Mouse (Mus musculus): ENCODE data around the gene Fndc3b. TPM values are rescaled to one million over a fixed set of nuclear protein-coding genes. Genes with fewer than 3 reads are reported as not detected.

The Fndc3b gene
- polyA plus RNA-seq, 1 experiment from 2014 or later = 22.4 TPM

DNA sequence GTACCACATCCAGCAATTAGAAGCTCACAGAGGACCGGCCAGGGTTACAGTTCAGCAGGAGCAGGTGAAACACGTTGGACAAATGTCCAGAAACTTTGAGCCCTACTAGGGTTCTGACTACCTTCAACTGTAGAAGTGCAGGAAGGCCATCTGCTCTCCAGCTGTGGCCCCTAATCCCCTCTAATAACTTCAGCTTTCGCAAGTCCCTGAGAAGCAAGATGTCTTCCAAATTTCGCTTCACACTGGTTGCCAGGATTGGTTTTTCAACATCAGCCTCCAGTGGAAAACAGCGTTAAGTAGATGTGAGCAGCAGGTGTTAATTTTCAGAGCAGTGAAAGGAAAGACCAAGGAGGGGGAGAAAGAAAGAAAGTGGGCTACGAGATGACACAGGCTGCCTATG, 190.7 kb downstream of the Fndc3b start:
- Histone ChIP-seq H3K36me3 (no peaks in the 10 kb centered on the region), H3K27me3 (no peaks in the 10 kb centered on the region), H3K27ac (no peak overlapping the region), H3K9ac (no peak overlapping the region), H3K9me3 (replicated peaks) (no peaks in the 10 kb centered on the region), H3K4me2 (replicated peaks) (no peak overlapping the region), H3K4me1 (0 out of 2 replicates have a peak, but pooled peaks cover 3% of the 10 kb centered on the region), H3K4me3 (no peak overlapping the region)
- ATAC-seq (ENCODE audit: low FRiP score) = no peak
- 71% methylated on average over 6 of the region's 6 CpGs for WGBS

DNA sequence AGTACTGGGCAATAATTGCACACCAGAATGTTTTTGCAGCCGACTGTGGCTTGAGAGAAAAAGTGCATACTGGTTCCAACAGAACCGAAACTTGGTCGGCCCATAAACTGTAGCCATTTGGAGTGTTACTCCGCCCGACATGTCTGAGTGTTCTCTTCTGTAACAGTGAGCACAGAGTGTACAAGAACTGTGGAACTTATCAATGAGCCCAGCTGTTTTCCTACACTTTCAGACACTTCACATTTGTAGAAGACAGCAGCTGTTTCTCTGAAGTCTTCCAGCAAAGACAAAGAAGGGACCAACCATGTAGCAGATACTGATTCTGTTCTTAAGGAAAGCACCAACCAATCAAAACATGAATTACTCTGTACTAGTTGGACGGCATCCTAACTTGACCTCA, 191.6 kb downstream of the Fndc3b start:
- WGBS = 96% methylated on average over 6 of the region's 6 CpGs
- H3K4me2 ChIP-seq (replicated peaks) = no peak overlapping the region
- no peak overlapping the region for H3K9ac ChIP-seq
- ATAC-seq (ENCODE audit: low FRiP score) = no peak
- H3K27ac ChIP-seq = no peak overlapping the region
- no peak overlapping the region for H3K4me3 ChIP-seq
- H3K36me3 ChIP-seq = no peaks in the 10 kb centered on the region
- no peaks in the 10 kb centered on the region for H3K9me3 ChIP-seq (replicated peaks)
- 0 out of 2 replicates have a peak, but pooled peaks cover 3% of the 10 kb centered on the region for H3K4me1 ChIP-seq
- no peaks in the 10 kb centered on the region for H3K27me3 ChIP-seq

DNA sequence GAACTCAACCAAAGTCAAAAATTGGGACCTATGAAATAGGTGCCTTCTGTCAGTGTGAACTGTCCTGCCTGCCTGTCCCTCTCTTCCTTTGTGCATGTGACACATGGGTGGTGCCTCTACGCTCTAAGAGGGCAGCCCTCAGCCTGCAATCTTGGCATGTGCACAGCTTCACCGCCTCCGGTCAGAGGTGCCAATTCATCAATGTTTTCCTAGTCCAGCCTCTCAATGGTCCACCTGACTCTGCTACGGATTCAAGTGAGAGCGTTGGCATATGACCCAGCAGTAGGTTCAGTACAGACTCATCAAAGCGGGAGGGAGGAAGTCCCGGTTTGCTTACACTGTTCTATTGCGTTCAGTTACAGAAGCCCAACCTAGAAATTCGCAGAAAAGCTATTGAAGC, 192.2 kb downstream of the Fndc3b start:
- H3K4me3 ChIP-seq = no peak overlapping the region

DNA sequence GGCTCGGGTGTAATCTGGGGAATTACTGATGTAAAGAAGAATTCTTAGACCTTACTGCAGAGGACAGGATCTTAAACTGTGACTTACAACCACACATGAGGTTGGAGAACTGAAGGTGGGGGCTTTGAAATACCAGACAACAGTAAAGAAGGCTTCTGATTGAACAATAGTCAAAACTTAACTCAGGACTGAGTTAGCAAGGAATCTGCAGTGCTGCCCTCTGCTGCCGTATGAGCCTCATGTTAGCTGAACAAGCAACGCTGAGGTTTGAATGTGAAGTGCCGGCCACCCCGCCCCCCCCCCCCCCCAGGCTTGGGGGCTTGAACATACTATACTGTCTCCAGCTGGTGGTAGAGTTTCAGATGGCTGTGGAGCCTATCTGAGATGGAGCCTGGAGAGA, 194.6 kb downstream of the Fndc3b start:
- no peaks in the 10 kb centered on the region for H3K36me3 ChIP-seq
- peaks cover 3% of the 10 kb centered on the region; the same call in 1 of the 2 replicates for H3K4me1 ChIP-seq
- no peak overlapping the region for H3K27ac ChIP-seq
- WGBS = 39% methylated on average over 5 of the region's 5 CpGs
- H3K27me3 ChIP-seq = no peaks in the 10 kb centered on the region
- no peaks in the 10 kb centered on the region for H3K9me3 ChIP-seq (replicated peaks)
- no peak overlapping the region for H3K9ac ChIP-seq
- no peak for ATAC-seq (ENCODE audit: low FRiP score)
- no peak overlapping the region for H3K4me2 ChIP-seq (replicated peaks)
- H3K4me3 ChIP-seq = no peak overlapping the region

More for the DNA sequence above, 192.2 kb downstream of the Fndc3b start:
- Histone ChIP-seq H3K36me3 (no peaks in the 10 kb centered on the region), H3K4me2 (replicated peaks) (no peak overlapping the region), H3K9ac (no peak overlapping the region), H3K27me3 (no peaks in the 10 kb centered on the region), H3K4me1 (0 out of 2 replicates have a peak, but pooled peaks cover 3% of the 10 kb centered on the region), H3K9me3 (replicated peaks) (no peaks in the 10 kb centered on the region), H3K27ac (no peak overlapping the region)
- no peak for ATAC-seq (ENCODE audit: low FRiP score)
- WGBS = 85% methylated on average over 9 of the region's 9 CpGs

DNA sequence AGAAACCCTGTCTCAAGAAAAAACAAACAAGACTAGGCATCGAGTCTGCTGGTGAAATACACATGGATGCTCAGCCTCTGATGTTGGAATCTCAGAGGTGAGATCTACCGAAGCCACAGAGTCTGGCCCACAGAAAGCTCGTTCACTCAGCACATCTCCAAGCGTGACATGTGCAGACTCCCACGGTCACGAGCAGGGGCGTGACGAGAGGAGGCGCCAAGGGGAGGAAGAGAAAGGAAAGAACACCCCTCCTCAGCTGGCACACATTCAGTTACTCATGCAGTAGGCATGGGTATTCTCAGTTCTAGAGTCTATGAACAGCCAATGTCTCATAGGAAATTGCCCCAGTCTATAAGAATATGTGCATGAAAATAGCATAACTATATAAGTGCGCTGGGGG, 199.3 kb downstream of the Fndc3b start:
- 72% methylated on average over 10 of the region's 10 CpGs for WGBS
- Histone ChIP-seq H3K9me3 (replicated peaks) (no peaks in the 10 kb centered on the region), H3K4me1 (peaks cover 3% of the 10 kb centered on the region; the same call in 1 of the 2 replicates), H3K36me3 (no peaks in the 10 kb centered on the region), H3K4me2 (replicated peaks) (no peak overlapping the region), H3K4me3 (no peak overlapping the region), H3K27me3 (no peaks in the 10 kb centered on the region), H3K9ac (no peak overlapping the region), H3K27ac (no peak overlapping the region)
- no peak for ATAC-seq (ENCODE audit: low FRiP score)

DNA sequence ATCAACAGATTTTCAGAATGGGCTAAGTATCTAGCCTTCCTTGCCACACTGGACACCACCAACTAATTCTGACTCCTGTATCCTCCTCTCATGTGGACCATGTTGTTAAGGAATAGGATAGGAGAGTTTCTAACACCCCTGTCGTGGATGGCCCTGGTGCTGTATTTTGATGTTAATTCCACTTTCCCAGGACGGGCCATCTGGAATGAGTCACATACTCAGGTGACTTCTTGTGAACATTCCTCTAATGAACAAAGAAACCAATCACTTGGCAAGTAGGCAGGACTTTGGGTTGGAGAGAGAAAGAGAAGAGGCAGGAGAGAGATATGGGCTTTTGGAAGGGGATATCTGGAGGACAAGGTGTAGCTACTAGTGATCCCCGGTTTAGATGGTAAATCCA, 204.2 kb downstream of the Fndc3b start:
- WGBS = 92% methylated on average over 3 of the region's 3 CpGs
- H3K27me3 ChIP-seq = no peaks in the 10 kb centered on the region
- H3K27ac ChIP-seq = no peak overlapping the region
- H3K9ac ChIP-seq = no peak overlapping the region
- no peak overlapping the region for H3K4me2 ChIP-seq (replicated peaks)
- H3K4me3 ChIP-seq = no peak overlapping the region
- no peaks in the 10 kb centered on the region; the same call in 1 of the 2 replicates for H3K4me1 ChIP-seq
- H3K36me3 ChIP-seq = no peaks in the 10 kb centered on the region
- ATAC-seq (ENCODE audit: low FRiP score) = no peak
- H3K9me3 ChIP-seq (replicated peaks) = no peaks in the 10 kb centered on the region

DNA sequence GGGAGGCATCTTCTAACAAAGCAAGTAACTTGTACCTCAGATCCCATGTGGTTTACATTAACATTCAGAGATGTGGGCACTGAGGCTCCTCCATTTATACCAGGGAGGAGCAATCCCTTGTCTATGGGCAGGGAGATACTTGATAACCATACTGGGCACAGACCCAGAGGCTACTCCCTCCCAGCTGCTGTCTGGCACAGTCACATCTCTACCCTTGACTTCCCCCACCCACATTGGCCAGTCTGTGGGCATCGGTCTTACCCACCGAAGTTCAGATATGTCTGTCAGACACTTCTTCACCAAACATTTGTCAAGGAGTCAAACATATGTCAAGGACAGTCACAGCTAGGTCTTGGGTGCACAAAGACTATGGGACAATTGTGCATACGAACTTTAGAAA, 205.5 kb downstream of the Fndc3b start:
- Histone ChIP-seq H3K27me3 (no peaks in the 10 kb centered on the region), H3K36me3 (no peaks in the 10 kb centered on the region), H3K9ac (no peak overlapping the region), H3K4me2 (replicated peaks) (no peak overlapping the region), H3K4me3 (no peak overlapping the region), H3K4me1 (no peaks in the 10 kb centered on the region), H3K27ac (no peak overlapping the region), H3K9me3 (replicated peaks) (no peaks in the 10 kb centered on the region)
- ATAC-seq (ENCODE audit: low FRiP score) = no peak
- 96% methylated on average over 3 of the region's 3 CpGs for WGBS

DNA sequence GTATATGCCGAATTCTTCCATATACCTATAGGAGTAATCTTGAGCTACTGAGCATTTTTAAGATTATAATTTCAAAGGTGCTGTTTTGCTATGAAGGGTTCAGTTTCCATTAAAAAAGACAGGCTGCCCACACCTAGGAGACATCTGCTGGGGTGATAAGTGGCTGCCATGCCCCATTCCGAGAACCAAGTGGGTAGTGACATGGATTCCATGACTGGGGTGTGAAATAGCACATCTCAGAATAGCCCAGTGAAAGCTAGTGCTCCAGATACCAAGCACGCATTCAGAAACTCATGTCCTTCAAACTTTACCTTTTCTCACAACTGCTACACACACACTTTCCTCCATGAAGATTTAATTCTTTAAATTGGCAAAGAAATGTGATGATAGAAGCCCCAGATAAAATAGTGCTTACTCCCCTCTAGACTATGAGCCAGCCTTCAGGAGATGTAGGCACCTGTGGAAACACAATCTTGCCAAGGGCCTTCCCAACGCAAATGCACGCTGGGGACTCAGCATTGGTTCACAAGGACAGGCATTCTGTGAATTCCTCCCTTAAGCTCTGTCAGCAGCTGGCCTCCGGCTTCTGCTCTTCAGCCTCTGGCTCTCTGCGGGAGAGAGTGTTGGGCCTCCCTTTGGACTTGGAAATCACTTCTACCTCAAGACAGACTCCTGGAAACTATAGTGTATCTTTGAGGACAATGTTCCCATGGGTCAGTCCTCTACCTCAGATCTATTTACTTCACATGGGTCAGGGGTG, 207.6 kb downstream of the Fndc3b start:
- Histone ChIP-seq H3K4me1 (no peaks in the 10 kb centered on the region), H3K4me3 (no peak overlapping the region), H3K4me2 (replicated peaks) (no peak overlapping the region), H3K36me3 (0 out of 2 replicates have a peak, but pooled peaks cover 2% of the 10 kb centered on the region), H3K9ac (no peak overlapping the region), H3K27ac (no peak overlapping the region), H3K9me3 (replicated peaks) (no peaks in the 10 kb centered on the region), H3K27me3 (no peaks in the 10 kb centered on the region)
- no peak for ATAC-seq (ENCODE audit: low FRiP score)
- WGBS = 94% methylated on average over 7 of the region's 7 CpGs

DNA sequence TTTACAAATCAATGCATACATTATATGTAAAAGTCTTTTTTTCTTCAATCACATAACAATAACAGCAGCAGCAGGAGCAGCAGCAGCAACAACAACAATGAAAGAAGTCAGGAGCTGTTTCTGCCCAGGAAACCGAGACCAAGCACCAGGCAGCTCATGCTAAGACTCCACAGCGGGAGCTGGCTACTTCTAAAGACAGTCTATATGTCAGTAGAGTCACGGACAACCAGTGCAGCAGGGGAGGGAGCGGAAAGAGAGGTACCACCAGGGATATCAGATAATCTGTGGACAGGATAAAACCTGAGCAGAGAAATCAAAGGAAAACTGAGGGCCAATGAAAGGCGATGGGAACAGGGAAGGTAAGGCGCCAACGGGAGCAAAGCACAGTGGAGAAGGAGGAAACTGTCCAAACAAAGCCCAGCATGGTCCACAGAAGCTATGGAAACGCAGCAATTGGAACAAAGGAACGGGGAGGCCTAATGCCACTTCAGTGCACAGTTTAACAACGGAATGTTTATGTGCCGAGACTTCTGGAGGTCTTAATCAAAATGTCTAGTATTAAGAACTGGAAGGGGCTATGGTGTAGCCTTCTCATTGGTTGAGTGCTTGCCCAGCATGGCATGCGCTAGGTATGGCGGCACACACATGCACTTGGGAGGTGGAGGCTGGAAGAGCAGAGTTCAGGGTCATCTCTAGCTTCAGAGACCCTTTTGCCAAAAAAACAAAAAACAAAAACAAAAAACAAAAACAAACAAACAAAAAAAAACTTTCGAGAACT, 215.6 kb downstream of the Fndc3b start:
- Histone ChIP-seq H3K9me3 (replicated peaks) (no peaks in the 10 kb centered on the region), H3K4me1 (peaks cover 6% of the 10 kb centered on the region), H3K27me3 (no peaks in the 10 kb centered on the region), H3K4me3 (no peak overlapping the region), H3K27ac (no peak overlapping the region), H3K36me3 (0 out of 2 replicates have a peak, but pooled peaks cover 5% of the 10 kb centered on the region), H3K9ac (no peak overlapping the region), H3K4me2 (replicated peaks) (no peak overlapping the region)
- peak; percentile 50; the same call in 1 of the 2 replicates for ATAC-seq (ENCODE audit: low FRiP score)
- 51% methylated on average over 14 of the region's 14 CpGs for WGBS

DNA sequence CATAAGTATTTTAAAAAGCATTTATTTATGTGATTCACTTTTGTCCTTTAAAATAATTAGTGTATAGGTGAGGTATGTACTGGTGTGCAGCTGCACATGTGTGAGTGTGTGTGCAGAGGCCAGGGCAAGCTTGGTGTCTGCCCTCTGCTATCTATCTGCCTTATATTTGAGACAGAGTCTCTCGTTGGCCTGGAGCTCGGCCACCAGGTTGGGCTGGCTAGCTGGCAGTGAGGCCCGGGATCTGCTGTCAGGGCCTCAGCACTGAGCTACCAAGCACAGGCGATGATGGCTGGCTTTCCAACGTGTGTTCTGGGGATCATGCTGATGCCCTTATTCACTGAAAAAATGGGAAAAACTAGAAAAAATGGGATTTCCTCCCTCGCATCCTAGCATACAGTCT, 216.4 kb downstream of the Fndc3b start:
- Histone ChIP-seq H3K4me3 (no peak overlapping the region), H3K9me3 (replicated peaks) (no peaks in the 10 kb centered on the region), H3K27me3 (no peaks in the 10 kb centered on the region), H3K27ac (no peak overlapping the region), H3K36me3 (0 out of 2 replicates have a peak, but pooled peaks cover 5% of the 10 kb centered on the region), H3K9ac (no peak overlapping the region), H3K4me2 (replicated peaks) (no peak overlapping the region), H3K4me1 (peaks cover 6% of the 10 kb centered on the region)
- WGBS = 65% methylated on average over 6 of the region's 6 CpGs
- ATAC-seq (ENCODE audit: low FRiP score) = no peak

DNA sequence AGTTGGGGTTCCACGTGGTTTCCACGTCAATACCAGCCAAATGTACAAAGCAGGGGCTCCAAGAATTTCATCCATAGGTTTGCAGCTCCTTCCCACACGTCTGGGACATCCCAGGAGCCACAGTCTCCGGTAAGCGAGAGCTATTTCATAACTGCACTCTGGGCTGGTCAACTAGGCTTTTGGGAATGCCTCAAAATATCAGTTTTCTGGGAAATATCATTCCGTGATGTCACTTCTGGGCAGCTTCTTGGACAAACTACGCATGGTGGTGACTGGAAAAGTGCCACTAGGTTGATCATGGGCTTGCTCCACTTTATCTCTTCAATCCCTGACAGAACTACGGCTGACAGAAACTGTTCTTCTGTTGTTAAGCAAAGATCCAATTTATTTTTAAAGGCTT, 217.0 kb downstream of the Fndc3b start:
- Histone ChIP-seq H3K27ac (no peak overlapping the region), H3K36me3 (0 out of 2 replicates have a peak, but pooled peaks cover 5% of the 10 kb centered on the region), H3K4me1 (peaks cover 6% of the 10 kb centered on the region), H3K4me2 (replicated peaks) (no peak overlapping the region), H3K9ac (no peak overlapping the region), H3K27me3 (no peaks in the 10 kb centered on the region), H3K9me3 (replicated peaks) (no peaks in the 10 kb centered on the region), H3K4me3 (no peak overlapping the region)
- 93% methylated on average over 8 of the region's 8 CpGs for WGBS
- ATAC-seq (ENCODE audit: low FRiP score) = no peak

DNA sequence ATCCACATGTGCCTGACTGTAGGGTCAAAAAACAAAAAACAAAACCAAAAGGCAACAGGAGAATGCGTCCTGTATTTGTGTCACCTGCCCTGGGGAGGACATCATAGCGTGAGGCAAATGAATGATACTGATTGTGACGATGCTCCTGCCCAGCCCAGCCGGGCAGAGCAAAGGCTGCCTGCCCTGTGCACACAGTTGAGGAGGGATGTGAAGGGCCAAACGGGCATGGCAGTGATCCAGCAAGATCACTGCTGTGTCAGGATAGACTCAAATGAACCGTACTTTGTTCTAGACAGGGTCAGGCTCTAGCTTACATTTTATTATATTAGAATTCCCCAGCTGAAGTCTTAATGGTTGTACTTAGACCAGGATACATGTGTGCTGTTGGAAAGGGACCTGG, 219.3 kb downstream of the Fndc3b start:
- no peak overlapping the region for H3K4me2 ChIP-seq (replicated peaks)
- WGBS = 86% methylated on average over 6 of the region's 6 CpGs
- H3K9me3 ChIP-seq (replicated peaks) = no peaks in the 10 kb centered on the region
- peaks cover 6% of the 10 kb centered on the region for H3K4me1 ChIP-seq
- no peaks in the 10 kb centered on the region for H3K27me3 ChIP-seq
- no peak overlapping the region for H3K27ac ChIP-seq
- H3K4me3 ChIP-seq = no peak overlapping the region
- H3K36me3 ChIP-seq = 0 out of 2 replicates have a peak, but pooled peaks cover 4% of the 10 kb centered on the region
- no peak for ATAC-seq (ENCODE audit: low FRiP score)
- H3K9ac ChIP-seq = no peak overlapping the region

All from hindbrain, embryonic 12.5 days (tissue).